Mouse (Mus musculus): Measurements from ENCODE around the gene Lingo2.
A peak's percentile ranks its signal among the peaks of the same experiment; 100 is the strongest.

Gene Lingo2

GRCm38 (mm10) chr4:36540664-36541360 lies 410.7 kb downstream of the Lingo2 start:
- DNase-seq (ENCODE audit: inconsistent ontology term) = no peak

GRCm38 (mm10) chr4:36533895-36534294 lies 417.7 kb downstream of the Lingo2 start:
- DNase-seq (ENCODE audit: inconsistent ontology term) = peak; percentile 14

- no peak for DNase-seq (ENCODE audit: inconsistent ontology term)
Measured at GRCm38 (mm10) chr4:36490255-36490654, 461.3 kb downstream of the Lingo2 start.

GRCm38 (mm10) chr4:36435211-36435610 lies 516.3 kb downstream of the Lingo2 start:
- no peak for DNase-seq (ENCODE audit: inconsistent ontology term)

GRCm38 (mm10) chr4:36426192-36426591 lies 525.4 kb downstream of the Lingo2 start:
- no peak for DNase-seq (ENCODE audit: inconsistent ontology term)

- no peak for DNase-seq (ENCODE audit: inconsistent ontology term)
Measured at GRCm38 (mm10) chr4:36407350-36407749, 544.2 kb downstream of the Lingo2 start.

- DNase-seq (ENCODE audit: inconsistent ontology term) = no peak
Measured at GRCm38 (mm10) chr4:36368925-36369324, 582.6 kb downstream of the Lingo2 start.

- no peak for DNase-seq (ENCODE audit: inconsistent ontology term)
Measured at GRCm38 (mm10) chr4:36354401-36354800, 597.1 kb downstream of the Lingo2 start.

GRCm38 (mm10) chr4:36331741-36332140 lies 619.8 kb downstream of the Lingo2 start:
- DNase-seq (ENCODE audit: inconsistent ontology term) = peak; percentile 92

- DNase-seq (ENCODE audit: inconsistent ontology term) = no peak
Measured at GRCm38 (mm10) chr4:36325603-36326002, 625.9 kb downstream of the Lingo2 start.

- no peak for DNase-seq (ENCODE audit: inconsistent ontology term)
Measured at GRCm38 (mm10) chr4:36313067-36313466, 638.5 kb downstream of the Lingo2 start.

- peak; percentile 14 for DNase-seq (ENCODE audit: inconsistent ontology term)
Measured at GRCm38 (mm10) chr4:36311431-36311830, 640.1 kb downstream of the Lingo2 start.

GRCm38 (mm10) chr4:36305228-36305627 lies 646.3 kb downstream of the Lingo2 start:
- no peak for DNase-seq (ENCODE audit: inconsistent ontology term)

GRCm38 (mm10) chr4:36289701-36290053 lies 661.9 kb downstream of the Lingo2 start:
- DNase-seq (ENCODE audit: inconsistent ontology term) = no peak

GRCm38 (mm10) chr4:36288813-36289700 lies 662.5 kb downstream of the Lingo2 start:
- DNase-seq (ENCODE audit: inconsistent ontology term) = peak; percentile 78

- DNase-seq (ENCODE audit: inconsistent ontology term) = no peak
Measured at GRCm38 (mm10) chr4:36262436-36263169, 688.9 kb downstream of the Lingo2 start.

GRCm38 (mm10) chr4:36186231-36186922 lies 765.2 kb downstream of the Lingo2 start:
- peak; percentile 42 for DNase-seq (ENCODE audit: inconsistent ontology term)

- DNase-seq (ENCODE audit: inconsistent ontology term) = no peak
Measured at GRCm38 (mm10) chr4:36183643-36184042, 767.9 kb downstream of the Lingo2 start.

GRCm38 (mm10) chr4:36170099-36170498 lies 781.4 kb downstream of the Lingo2 start:
- no peak for DNase-seq (ENCODE audit: inconsistent ontology term)

GRCm38 (mm10) chr4:36131341-36131740 lies 820.2 kb downstream of the Lingo2 start:
- DNase-seq (ENCODE audit: inconsistent ontology term) = no peak

- no peak for DNase-seq (ENCODE audit: inconsistent ontology term)
Measured at GRCm38 (mm10) chr4:36095482-36095881, 856.1 kb downstream of the Lingo2 start.

Data from Muller cell, postnatal 12 days (primary cell).